Mouse (Mus musculus) bone marrow macrophage, adult 2 months (primary cell): ENCODE data around the gene Myl7.

Experiments used
- CTCF ChIP-seq: IDR thresholded peaks from 2 replicates; pipeline ENCODE4 v1.5.1; 2012; ENCODE audit warnings: low read depth, mild to moderate bottlenecking, low read length, moderate library complexity
- POLR2A ChIP-seq: IDR thresholded peaks from 2 replicates; pipeline ENCODE4 v1.6.1; 2012; ENCODE audit warnings: mild to moderate bottlenecking, low read depth, low read length, borderline replicate concordance

DNA sequence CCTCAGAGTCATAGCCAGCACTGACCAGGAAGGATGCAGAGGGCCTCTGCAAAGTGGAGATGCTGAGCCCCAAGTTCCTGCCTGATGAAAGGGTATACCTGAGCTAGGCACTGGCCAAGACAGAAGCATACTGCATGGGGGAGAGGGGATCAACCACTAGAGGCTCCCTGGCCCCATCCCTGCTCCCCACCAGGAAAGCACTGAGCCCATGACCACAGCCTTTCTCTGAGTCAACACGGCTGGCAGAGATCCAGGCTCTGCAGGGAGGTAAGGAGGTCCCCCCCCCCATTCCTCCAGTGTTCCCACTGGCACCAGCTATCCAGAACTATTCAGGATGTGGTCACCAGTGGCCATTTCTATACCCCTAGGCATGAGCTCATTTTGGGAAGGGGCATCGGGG, 49.3 kb downstream of the Myl7 start:
- TF ChIP-seq CTCF (no peak), POLR2A (no peak)
